Mouse (Mus musculus): ENCODE measurements around the gene Cplx3.

DNA sequence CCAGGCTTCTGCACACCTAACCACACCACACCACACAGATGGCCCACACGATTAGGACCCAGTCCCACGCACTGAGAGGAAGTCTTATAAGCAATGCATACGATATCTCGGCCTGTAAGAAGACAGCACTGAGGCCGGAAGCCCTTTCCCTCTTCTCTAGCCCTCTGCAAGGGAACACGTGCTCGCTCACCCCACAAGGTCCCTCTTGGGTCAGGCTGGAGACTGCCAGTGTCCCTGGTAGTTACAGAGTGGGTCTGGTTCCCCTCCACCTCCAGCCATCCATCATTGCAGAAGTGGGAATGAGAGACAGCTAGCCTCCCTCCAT lies 37.7 kb upstream of the Cplx3 start:
- TF ChIP-seq EP300 (IDR thresholded peaks at IDR 0.05; ENCODE audit: low read depth) = no peak
- no peak for TF ChIP-seq CTCF (IDR thresholded peaks at IDR 0.05; ENCODE audit: low read depth)
